15 mouse cellular contexts compared by ENCODE assay signal in the genomic region with DNA sequence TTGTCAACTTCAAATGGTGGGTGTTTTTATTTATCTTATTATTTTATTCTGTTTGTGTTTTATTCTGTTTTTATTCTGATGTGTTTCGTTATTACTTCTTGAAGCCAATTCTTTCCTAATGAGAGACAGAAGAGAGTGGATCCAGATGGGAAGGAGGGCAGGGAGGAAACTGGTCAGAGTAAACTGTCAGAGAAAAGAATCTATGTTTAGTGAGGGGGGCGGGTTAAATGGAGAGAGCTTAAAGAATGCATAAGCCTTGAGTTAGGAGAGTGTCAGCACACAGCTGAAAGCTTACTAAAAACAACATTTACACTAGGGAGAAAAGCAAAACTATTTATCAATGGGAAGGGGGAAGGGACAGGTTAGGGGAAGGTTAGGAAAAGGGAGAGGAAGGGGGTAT. TPM values are rescaled to one million over a fixed set of nuclear protein-coding genes. Genes with fewer than 3 reads are reported as not detected.
"Had no signal": no experiment of that assay in that cellular context is flagged by ENCODE, and none has a peak within 500 bp of the region (broad histone marks: within the 10 kb centered on the region; RNA-seq: fewer than 3 reads in every experiment).

No protein-coding gene starts in this region.

- H3K27me3 ChIP-seq: liver, embryonic 15.5 days; megakaryocyte, embryonic 14.5 days; neural tube, embryonic 15.5 days had no signal

- H3K4me1 ChIP-seq: limb, embryonic 10.5 days; liver, embryonic 15.5 days; megakaryocyte, embryonic 14.5 days had no signal

- DNase-seq: kidney, adult 11 months; kidney, adult 9 months; kidney, postnatal 14 days; lung, adult 2 months; right cerebral cortex, adult 18-20 months; right cerebral cortex, postnatal 25 days; thymus, adult 18-20 months; thymus, postnatal 14 days had no signal

- H3K4me3 ChIP-seq: limb, embryonic 10.5 days; liver, embryonic 15.5 days; megakaryocyte, embryonic 14.5 days; myocyte; neural tube, embryonic 15.5 days had no signal

- H3K27ac ChIP-seq: limb, embryonic 10.5 days; liver, embryonic 15.5 days; macrophage; neural tube, embryonic 15.5 days had no signal

- H3K9ac ChIP-seq: liver, embryonic 15.5 days; neural tube, embryonic 15.5 days had no signal

- H3K4me2 ChIP-seq: liver, embryonic 11.5 days; liver, embryonic 15.5 days; neural tube, embryonic 15.5 days had no signal

- H3K36me3 ChIP-seq: limb, embryonic 10.5 days; liver, embryonic 15.5 days; neural tube, embryonic 15.5 days had no signal

- H3K9me3 ChIP-seq: limb, embryonic 10.5 days; liver, embryonic 15.5 days; neural tube, embryonic 15.5 days had no signal

RNA-seq across cellular contexts. Expression of a gene that starts 50.3 kb away (rescaled TPM):
- polyA plus RNA-seq: macrophage had no signal
